In the genomic region with DNA sequence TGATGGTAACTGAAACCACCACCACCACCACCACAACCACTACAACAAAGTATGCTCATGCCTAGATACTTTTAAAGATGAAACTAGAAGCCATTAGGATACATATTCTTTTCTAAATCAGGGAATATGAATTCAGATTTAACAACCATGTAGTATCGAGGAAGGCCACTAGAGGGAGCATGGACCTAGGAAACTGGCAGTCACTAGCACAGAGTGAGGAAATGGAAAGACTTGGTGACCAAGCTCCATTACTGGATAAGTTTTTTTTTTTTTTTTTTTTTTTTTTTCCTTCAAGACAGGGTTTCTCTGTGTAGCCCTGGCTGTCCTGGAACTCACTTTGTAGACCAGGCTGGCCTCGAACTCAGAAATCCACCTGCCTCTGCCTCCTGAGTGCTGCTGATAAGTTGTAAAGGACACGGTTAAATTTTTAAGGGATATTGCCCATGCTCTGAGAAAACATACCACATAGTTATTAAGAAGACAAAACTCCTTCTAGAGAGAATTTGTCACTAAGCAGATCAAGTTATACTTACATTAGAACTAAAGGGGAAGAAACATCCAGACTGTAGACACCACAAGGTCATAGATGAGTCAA, we compare ENCODE assay signal across 9 mouse cellular contexts. TPM values are rescaled to one million over a fixed set of nuclear protein-coding genes. Genes with fewer than 3 reads are reported as not detected.
A peak's percentile ranks its signal among the peaks of the same experiment; 100 is the strongest.
DNase-seq lines count a peak whose midpoint lies in the region; ATAC-seq and TF ChIP-seq lines count a peak whose summit lies in the region.
"Had no signal": no experiment of that assay in that cellular context is flagged by ENCODE, and none has a peak within 500 bp of the region (broad histone marks: within the 10 kb centered on the region; RNA-seq: fewer than 3 reads in every experiment).

No protein-coding gene starts in this region.

- no peaks in the 10 kb centered on the region for H3K36me3 ChIP-seq in hindbrain, embryonic 11.5 days (ENCODE audit: control insufficient read depth, insufficient read depth, low read length)
- no peaks in the 10 kb centered on the region for H3K36me3 ChIP-seq in hindbrain, embryonic 12.5 days
- no peaks in the 10 kb centered on the region for H3K36me3 ChIP-seq in MEL (ENCODE audit: control insufficient read depth in 1 of 2, insufficient read depth in 2 of 2, low read length in 2 of 2)
- H3K36me3 ChIP-seq in embryonic facial prominence, embryonic 11.5 days (replicated peaks; ENCODE audit: control insufficient read depth, insufficient read depth, low read depth, low read length): no peaks in the 10 kb centered on the region
- no peaks in the 10 kb centered on the region for H3K36me3 ChIP-seq in intestine, embryonic 15.5 days
- H3K36me3 ChIP-seq: embryonic facial prominence, embryonic 12.5 days had no signal

- whole genome bisulfite sequencing in hindbrain, embryonic 11.5 days: 41% methylated on average over 3 of the region's 3 CpGs
- 43% methylated on average over 3 of the region's 3 CpGs for WGBS in hindbrain, embryonic 12.5 days
- 47% methylated on average over 3 of the region's 3 CpGs for WGBS in embryonic facial prominence, embryonic 11.5 days
- 43% methylated on average over 3 of the region's 3 CpGs for WGBS in intestine, embryonic 15.5 days

- no peak overlapping the region for H3K9ac ChIP-seq in hindbrain, embryonic 11.5 days (ENCODE audit: low read depth, low read length)
- no peak overlapping the region for H3K9ac ChIP-seq in hindbrain, embryonic 12.5 days
- no peak overlapping the region for H3K9ac ChIP-seq in MEL (ENCODE audit: control insufficient read depth, low read depth, low read length, poor library complexity, severe bottlenecking)
- H3K9ac ChIP-seq in embryonic facial prominence, embryonic 11.5 days (replicated peaks; ENCODE audit: low read length): no peak overlapping the region
- no peak overlapping the region for H3K9ac ChIP-seq in intestine, embryonic 15.5 days
- H3K9ac ChIP-seq: embryonic facial prominence, embryonic 12.5 days had no signal

- peak; percentile 79 for TF ChIP-seq RAD21 in MEL (IDR thresholded peaks at IDR 0.05; ENCODE audit: low read depth, low read length)

- no peaks in the 10 kb centered on the region for H3K79me2 ChIP-seq in MEL (ENCODE audit: control insufficient read depth, insufficient read depth, low read length, poor library complexity)

- no peaks in the 10 kb centered on the region for H3K4me1 ChIP-seq in hindbrain, embryonic 11.5 days (replicated peaks; ENCODE audit: control insufficient read depth, insufficient read depth, low read length)
- no peaks in the 10 kb centered on the region for H3K4me1 ChIP-seq in hindbrain, embryonic 12.5 days
- H3K4me1 ChIP-seq in MEL (ENCODE audit: control insufficient read depth in 1 of 2, insufficient read depth in 2 of 2, low read length in 2 of 2): no peaks in the 10 kb centered on the region
- H3K4me1 ChIP-seq in embryonic facial prominence, embryonic 11.5 days (ENCODE audit: control insufficient read depth, insufficient read depth, low read length): no peaks in the 10 kb centered on the region
- H3K4me1 ChIP-seq in intestine, embryonic 15.5 days (replicated peaks): no peaks in the 10 kb centered on the region
- H3K4me1 ChIP-seq: embryonic facial prominence, embryonic 12.5 days had no signal

- peak; percentile 78 for DNase-seq in hindbrain, embryonic 11.5 days (ENCODE audit: low spot score)
- DNase-seq in 3T3-L1 (ENCODE audit: low read depth, low spot score) (peak; percentile 88), MEL (ENCODE audit: low read depth, low spot score) (peak; percentile 52)
- DNase-seq in embryonic facial prominence, embryonic 11.5 days (ENCODE audit: low spot score): peak; percentile 86
- no peak for DNase-seq in T-cell, adult 2 months (ENCODE audit: low spot score)

- TF ChIP-seq POLR2A in MEL (IDR thresholded peaks at IDR 0.05; ENCODE audit: control insufficient read depth in 1 of 2, insufficient read depth in 1 of 2, low read depth in 1 of 2, low read length in 2 of 2, poor library complexity in 1 of 2): no peak

- no peaks in the 10 kb centered on the region for H3K27me3 ChIP-seq in hindbrain, embryonic 11.5 days (ENCODE audit: control insufficient read depth, insufficient read depth, low read length)
- no peaks in the 10 kb centered on the region for H3K27me3 ChIP-seq in hindbrain, embryonic 12.5 days
- H3K27me3 ChIP-seq in MEL (ENCODE audit: control insufficient read depth in 1 of 2, insufficient read depth in 2 of 2, low read length in 2 of 2): no peaks in the 10 kb centered on the region
- H3K27me3 ChIP-seq in embryonic facial prominence, embryonic 11.5 days (ENCODE audit: control insufficient read depth, insufficient read depth, low read length): no peaks in the 10 kb centered on the region
- no peaks in the 10 kb centered on the region for H3K27me3 ChIP-seq in intestine, embryonic 15.5 days (replicated peaks)
- H3K27me3 ChIP-seq: embryonic facial prominence, embryonic 12.5 days had no signal

- H3K27ac ChIP-seq in hindbrain, embryonic 11.5 days (ENCODE audit: low read depth, low read length): no peak overlapping the region
- H3K27ac ChIP-seq in hindbrain, embryonic 12.5 days: no peak overlapping the region
- no peak overlapping the region for H3K27ac ChIP-seq in MEL (ENCODE audit: control insufficient read depth, low read depth, low read length)
- no peak overlapping the region for H3K27ac ChIP-seq in embryonic facial prominence, embryonic 11.5 days (replicated peaks; ENCODE audit: low read depth, low read length)
- no peak overlapping the region for H3K27ac ChIP-seq in intestine, embryonic 15.5 days
- H3K27ac ChIP-seq: embryonic facial prominence, embryonic 12.5 days had no signal

- no peak overlapping the region for H3K4me2 ChIP-seq in hindbrain, embryonic 11.5 days (replicated peaks; ENCODE audit: low read depth, low read length)
- no peak overlapping the region for H3K4me2 ChIP-seq in hindbrain, embryonic 12.5 days (replicated peaks)
- H3K4me2 ChIP-seq in embryonic facial prominence, embryonic 11.5 days (ENCODE audit: low read depth, low read length): no peak overlapping the region
- no peak overlapping the region for H3K4me2 ChIP-seq in intestine, embryonic 15.5 days (replicated peaks)
- H3K4me2 ChIP-seq: embryonic facial prominence, embryonic 12.5 days had no signal

- no peaks in the 10 kb centered on the region for H3K9me3 ChIP-seq in hindbrain, embryonic 11.5 days (ENCODE audit: control insufficient read depth, low read length)
- H3K9me3 ChIP-seq in hindbrain, embryonic 12.5 days (replicated peaks): no peaks in the 10 kb centered on the region
- no peaks in the 10 kb centered on the region for H3K9me3 ChIP-seq in MEL (replicated peaks; ENCODE audit: insufficient read depth, low read length)
- H3K9me3 ChIP-seq in embryonic facial prominence, embryonic 11.5 days (replicated peaks; ENCODE audit: control insufficient read depth, low read length): no peaks in the 10 kb centered on the region
- H3K9me3 ChIP-seq in intestine, embryonic 15.5 days: no peaks in the 10 kb centered on the region
- H3K9me3 ChIP-seq: embryonic facial prominence, embryonic 12.5 days had no signal

- ATAC-seq in hindbrain, embryonic 11.5 days (ENCODE audit: low FRiP score): peak; percentile 51; the same call in 1 of the 2 replicates
- ATAC-seq in hindbrain, embryonic 12.5 days (ENCODE audit: low FRiP score): no peak
- no peak for ATAC-seq in embryonic facial prominence, embryonic 11.5 days (replicated peaks; ENCODE audit: insufficient number of reproducible peaks, low FRiP score, low TSS enrichment, low read depth)
- ATAC-seq in intestine, embryonic 15.5 days: peak; percentile 41; the same call in 1 of the 2 replicates
- ATAC-seq in megakaryocyte progenitor cell, adult 5-6 weeks (replicated peaks; ENCODE audit: poor library complexity): peak; percentile 94

- peak; percentile 52 to 64 (median 55) for TF ChIP-seq CTCF in MEL (IDR thresholded peaks at IDR 0.05 in 2 of 3, conservative IDR thresholded peaks at IDR 0.05 in 1 of 3; ENCODE audit: control insufficient read depth in 1 of 3, insufficient read depth in 1 of 3, low read depth in 2 of 3, low read length in 3 of 3, poor library complexity in 1 of 3, severe bottlenecking in 1 of 3)

- no peak overlapping the region for H3K4me3 ChIP-seq in hindbrain, embryonic 11.5 days (ENCODE audit: low read depth, low read length)
- no peak overlapping the region for H3K4me3 ChIP-seq in hindbrain, embryonic 12.5 days
- no peak overlapping the region for H3K4me3 ChIP-seq in MEL (ENCODE audit: control insufficient read depth in 1 of 2, insufficient read depth in 1 of 2, low read depth in 2 of 2, low read length in 2 of 2)
- no peak overlapping the region for H3K4me3 ChIP-seq in embryonic facial prominence, embryonic 11.5 days (ENCODE audit: low read depth, low read length)
- H3K4me3 ChIP-seq in intestine, embryonic 15.5 days (replicated peaks): no peak overlapping the region
- H3K4me3 ChIP-seq: embryonic facial prominence, embryonic 12.5 days had no signal

- no peak for TF ChIP-seq EP300 in MEL (IDR thresholded peaks at IDR 0.05; ENCODE audit: low read depth in 1 of 2, low read length in 2 of 2)

RNA-seq across cellular contexts. Expression of gene Glycam1, which starts 12.7 kb away (rescaled TPM):
- not detected in 2 replicates for polyA plus RNA-seq in hindbrain, embryonic 11.5 days (2014; fragmentation: Nextera tagmentation; extraction: Ambion mirVana)
- polyA plus RNA-seq in hindbrain, embryonic 12.5 days (2016; fragmentation: Nextera tagmentation; extraction: Ambion mirVana): not detected in 2 replicates
- not detected in 2 replicates for total RNA-seq in MEL (2012; rRNA removed)
- polyA plus RNA-seq in MEL (2012; ENCODE audit: insufficient read depth in 1 of 2, insufficient read length in 2 of 2, low read depth in 1 of 2, low replicate concordance in 2 of 2, missing spikeins in 1 of 2): not detected
- polyA plus RNA-seq in embryonic facial prominence, embryonic 11.5 days (2014; fragmentation: Nextera tagmentation; extraction: Ambion mirVana): not detected in 2 replicates
- polyA plus RNA-seq in intestine, embryonic 15.5 days (2015; fragmentation: Nextera tagmentation; extraction: Ambion mirVana): not detected in 2 replicates
- not detected in 2 replicates for total RNA-seq in megakaryocyte progenitor cell, adult 5-6 weeks (2015)
- total RNA-seq in megakaryocyte progenitor cell, adult 5-6 weeks (2017): not detected in 2 replicates
- polyA plus RNA-seq: embryonic facial prominence, embryonic 12.5 days had no signal

RNA-seq across cellular contexts. Expression of gene Ppp1r1a, which starts 14.4 kb away (rescaled TPM):
- polyA plus RNA-seq in hindbrain, embryonic 11.5 days (2014; fragmentation: Nextera tagmentation; extraction: Ambion mirVana): 47.9 and 53.7 TPM in 2 replicates
- polyA plus RNA-seq in hindbrain, embryonic 12.5 days (2016; fragmentation: Nextera tagmentation; extraction: Ambion mirVana): 55.2 and 56.1 TPM in 2 replicates
- not detected in 2 replicates for total RNA-seq in MEL (2012; rRNA removed)
- polyA plus RNA-seq in MEL (2012; ENCODE audit: insufficient read depth in 1 of 2, insufficient read length in 2 of 2, low read depth in 1 of 2, low replicate concordance in 2 of 2, missing spikeins in 1 of 2): not detected
- polyA plus RNA-seq in embryonic facial prominence, embryonic 11.5 days (2014; fragmentation: Nextera tagmentation; extraction: Ambion mirVana): 17.6 and 21.6 TPM in 2 replicates
- polyA plus RNA-seq in intestine, embryonic 15.5 days (2015; fragmentation: Nextera tagmentation; extraction: Ambion mirVana): 9.8 and 10.3 TPM in 2 replicates
- not detected in 2 replicates for total RNA-seq in megakaryocyte progenitor cell, adult 5-6 weeks (2015)
- not detected in 2 replicates for total RNA-seq in megakaryocyte progenitor cell, adult 5-6 weeks (2017)

RNA-seq across cellular contexts. Expression of gene Pde1b, which starts 49.4 kb away (rescaled TPM):
- 38.1 and 39.0 TPM in 2 replicates for polyA plus RNA-seq in hindbrain, embryonic 11.5 days (2014; fragmentation: Nextera tagmentation; extraction: Ambion mirVana)
- polyA plus RNA-seq in hindbrain, embryonic 12.5 days (2016; fragmentation: Nextera tagmentation; extraction: Ambion mirVana): 51.6 and 54.2 TPM in 2 replicates
- 1.8 and 2.4 TPM in 2 replicates for total RNA-seq in MEL (2012; rRNA removed)
- polyA plus RNA-seq in MEL (2012; ENCODE audit: insufficient read depth in 1 of 2, insufficient read length in 2 of 2, low read depth in 1 of 2, low replicate concordance in 2 of 2, missing spikeins in 1 of 2): 1 to 10 TPM in 1 of 2 experiments, not detected in 1; 4.5 TPM
- polyA plus RNA-seq in embryonic facial prominence, embryonic 11.5 days (2014; fragmentation: Nextera tagmentation; extraction: Ambion mirVana): 6.6 and 8.4 TPM in 2 replicates
- 5.1 and 6.3 TPM in 2 replicates for polyA plus RNA-seq in intestine, embryonic 15.5 days (2015; fragmentation: Nextera tagmentation; extraction: Ambion mirVana)
- 3.8 and 3.9 TPM in 2 replicates for total RNA-seq in megakaryocyte progenitor cell, adult 5-6 weeks (2015)
- 1.3 and 3.3 TPM in 2 replicates for total RNA-seq in megakaryocyte progenitor cell, adult 5-6 weeks (2017)

Comparison
In these comparisons a context has a peak if more than half of its experiments do, and no peak if none do; other contexts are left out.
1. ATAC-seq: peak in hindbrain, embryonic 11.5 days (single experiment), intestine, embryonic 15.5 days (single experiment) and megakaryocyte progenitor cell, adult 5-6 weeks (single experiment); none in hindbrain, embryonic 12.5 days (single experiment) and embryonic facial prominence, embryonic 11.5 days (single experiment).
2. RNA of gene Ppp1r1a, which starts 14.4 kb away (polyA plus RNA-seq): 55.2 to 56.1 TPM in hindbrain, embryonic 12.5 days, 47.9 to 53.7 TPM in hindbrain, embryonic 11.5 days, 17.6 to 21.6 TPM in embryonic facial prominence, embryonic 11.5 days and 9.8 to 10.3 TPM in intestine, embryonic 15.5 days; not detected in MEL; every median in the first group is over 10 times any median in the second.